Comparison of ENCODE assay signal across 17 mouse cellular contexts in the genomic region with DNA sequence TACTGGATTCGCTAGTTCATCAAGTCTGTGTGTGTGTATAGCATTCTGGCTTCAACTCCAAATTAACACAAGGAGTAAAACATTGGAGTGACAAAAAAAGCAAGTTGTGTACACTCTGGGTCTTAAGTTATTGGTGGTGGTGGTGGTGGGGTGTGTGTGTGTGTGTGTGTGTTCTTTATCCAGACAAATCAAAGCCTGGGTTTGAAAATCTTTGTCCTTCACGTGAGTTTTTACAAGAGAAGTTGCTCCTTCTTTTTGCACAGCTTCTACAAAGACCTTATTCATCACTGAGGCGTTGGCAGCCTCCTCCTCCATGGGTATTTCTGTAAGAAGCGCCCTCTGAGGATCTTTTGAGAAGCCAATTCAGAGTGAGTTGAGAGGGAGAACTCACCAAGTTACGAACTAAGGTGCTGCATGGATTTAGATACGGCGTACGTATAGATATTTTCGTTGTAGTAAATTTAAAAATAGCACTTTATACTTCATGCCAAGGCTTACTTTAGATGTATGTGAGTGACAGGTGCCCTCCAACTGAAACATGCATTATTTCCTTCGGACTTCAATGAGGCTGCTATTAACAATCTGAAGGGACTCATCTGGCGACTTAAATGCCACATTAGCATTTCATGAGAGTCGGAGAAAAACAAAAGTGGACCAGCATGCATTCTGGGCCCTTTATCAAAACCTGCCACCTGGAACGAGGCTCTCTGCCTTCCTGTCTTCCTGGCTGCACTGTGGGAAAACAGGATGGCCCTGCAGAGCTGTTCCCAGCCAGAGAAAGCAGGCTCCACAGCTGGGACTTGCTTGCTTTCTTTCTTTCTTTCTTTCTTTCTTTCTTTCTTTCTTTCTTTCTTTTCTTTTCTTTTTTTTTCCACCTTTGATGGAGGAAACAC. TPM values are rescaled to one million over a fixed set of nuclear protein-coding genes. Genes with fewer than 3 reads are reported as not detected.
DNase-seq lines count a peak whose midpoint lies in the region; ATAC-seq and TF ChIP-seq lines count a peak whose summit lies in the region.
"Had no signal": no experiment of that assay in that cellular context is flagged by ENCODE, and none has a peak within 500 bp of the region (broad histone marks: within the 10 kb centered on the region; RNA-seq: fewer than 3 reads in every experiment).

No protein-coding gene starts in this region.

- TF ChIP-seq CTCF in heart, adult 2 months (IDR thresholded peaks at IDR 0.05) = no peak

- H3K4me2 ChIP-seq in limb, embryonic 14.5 days (replicated peaks; ENCODE audit: low read depth, low read length, severe bottlenecking) = no peak overlapping the region
- 0 out of 2 replicates have a peak overlapping the region, but pooled peaks have one; percentile 6 for H3K4me2 ChIP-seq in hindbrain, embryonic 13.5 days
- H3K4me2 ChIP-seq in neural tube, embryonic 12.5 days (replicated peaks) = peak overlapping the region; percentile 22; the same call in 1 of the 2 replicates
- H3K4me2 ChIP-seq: embryonic facial prominence, embryonic 13.5 days; heart, embryonic 12.5 days; kidney, embryonic 15.5 days; limb, embryonic 12.5 days; lung, embryonic 14.5 days had no signal

- TF ChIP-seq EP300 in heart, adult 2 months (IDR thresholded peaks at IDR 0.05; ENCODE audit: insufficient read depth, low read depth, low read length) = no peak

- H3K9ac ChIP-seq in limb, embryonic 14.5 days (ENCODE audit: low read depth, low read length, severe bottlenecking) = 0 out of 2 replicates have a peak overlapping the region, but pooled peaks have one; percentile 21
- peak overlapping the region; percentile 43; the same call in 1 of the 2 replicates for H3K9ac ChIP-seq in hindbrain, embryonic 13.5 days
- H3K9ac ChIP-seq in neural tube, embryonic 12.5 days = no peak overlapping the region
- H3K9ac ChIP-seq in heart, adult 2 months (ENCODE audit: low read depth, low read length) = no peak overlapping the region
- H3K9ac ChIP-seq: embryonic facial prominence, embryonic 13.5 days; heart, embryonic 12.5 days; kidney, embryonic 15.5 days; limb, embryonic 12.5 days; lung, embryonic 14.5 days had no signal

- TF ChIP-seq POLR2A in limb, embryonic 14.5 days (IDR thresholded peaks at IDR 0.05; ENCODE audit: borderline replicate concordance, extremely low read depth, insufficient read depth, insufficient read length) = no peak
- TF ChIP-seq POLR2A in heart, adult 2 months (IDR thresholded peaks at IDR 0.05; ENCODE audit: insufficient read depth, low read depth, low read length) = no peak

- H3K36me3 ChIP-seq in limb, embryonic 14.5 days (ENCODE audit: control insufficient read depth, insufficient read depth, low read length) = no peaks in the 10 kb centered on the region
- H3K36me3 ChIP-seq in limb, embryonic 10.5 days = no peaks in the 10 kb centered on the region
- no peaks in the 10 kb centered on the region for H3K36me3 ChIP-seq in forebrain, embryonic 10.5 days (replicated peaks)
- H3K36me3 ChIP-seq in hindbrain, embryonic 13.5 days = no peaks in the 10 kb centered on the region
- no peaks in the 10 kb centered on the region for H3K36me3 ChIP-seq in neural tube, embryonic 12.5 days
- no peaks in the 10 kb centered on the region for H3K36me3 ChIP-seq in heart, adult 2 months (ENCODE audit: control insufficient read depth, insufficient read depth, low read length)
- H3K36me3 ChIP-seq: embryonic facial prominence, embryonic 13.5 days; heart, embryonic 12.5 days; kidney, embryonic 15.5 days; limb, embryonic 12.5 days had no signal

- no peaks in the 10 kb centered on the region for H3K27me3 ChIP-seq in limb, embryonic 14.5 days (ENCODE audit: control insufficient read depth, insufficient read depth, low read length)
- H3K27me3 ChIP-seq in limb, embryonic 10.5 days (ENCODE audit: low read depth, poor library complexity, severe bottlenecking) = no peaks in the 10 kb centered on the region
- no peaks in the 10 kb centered on the region for H3K27me3 ChIP-seq in forebrain, embryonic 10.5 days (ENCODE audit: poor library complexity, severe bottlenecking)
- H3K27me3 ChIP-seq in hindbrain, embryonic 13.5 days = no peaks in the 10 kb centered on the region
- H3K27me3 ChIP-seq in neural tube, embryonic 12.5 days (replicated peaks) = no peaks in the 10 kb centered on the region
- no peaks in the 10 kb centered on the region for H3K27me3 ChIP-seq in heart, adult 2 months (ENCODE audit: control insufficient read depth, insufficient read depth, low read length)
- H3K27me3 ChIP-seq: embryonic facial prominence, embryonic 13.5 days; heart, embryonic 12.5 days; kidney, embryonic 15.5 days; limb, embryonic 12.5 days had no signal

- intact Hi-C loops in heart, adult 2 months (cut with DNase I) = no loop called here

- H3K27ac ChIP-seq in limb, embryonic 14.5 days (replicated peaks; ENCODE audit: low read depth, low read length) = no peak overlapping the region
- no peak overlapping the region for H3K27ac ChIP-seq in limb, embryonic 10.5 days
- H3K27ac ChIP-seq in forebrain, embryonic 10.5 days = peak overlapping the region; percentile 41; the same call in 1 of the 2 replicates
- peak overlapping the region; percentile 78 for H3K27ac ChIP-seq in hindbrain, embryonic 13.5 days
- no peak overlapping the region for H3K27ac ChIP-seq in neural tube, embryonic 12.5 days
- no peak overlapping the region for H3K27ac ChIP-seq in heart, adult 2 months
- H3K27ac ChIP-seq: embryonic facial prominence, embryonic 13.5 days; kidney, embryonic 15.5 days; limb, embryonic 12.5 days had no signal

- H3K4me1 ChIP-seq in limb, embryonic 14.5 days (ENCODE audit: control insufficient read depth, insufficient read depth, low read length) = 0 out of 2 replicates have a peak, but pooled peaks cover 3% of the 10 kb centered on the region
- H3K4me1 ChIP-seq in limb, embryonic 10.5 days = no peaks in the 10 kb centered on the region
- peaks cover 13% of the 10 kb centered on the region for H3K4me1 ChIP-seq in forebrain, embryonic 10.5 days
- peaks cover 14% of the 10 kb centered on the region for H3K4me1 ChIP-seq in hindbrain, embryonic 13.5 days (replicated peaks)
- H3K4me1 ChIP-seq in neural tube, embryonic 12.5 days = peaks cover 11% of the 10 kb centered on the region
- no peaks in the 10 kb centered on the region for H3K4me1 ChIP-seq in heart, adult 2 months (ENCODE audit: control insufficient read depth, insufficient read depth, low read length)
- H3K4me1 ChIP-seq: embryonic facial prominence, embryonic 13.5 days; heart, embryonic 12.5 days; kidney, embryonic 15.5 days; limb, embryonic 12.5 days had no signal

- H3K4me3 ChIP-seq in limb, embryonic 14.5 days (replicated peaks; ENCODE audit: low read length) = no peak overlapping the region
- no peak overlapping the region for H3K4me3 ChIP-seq in limb, embryonic 10.5 days
- no peak overlapping the region for H3K4me3 ChIP-seq in forebrain, embryonic 10.5 days
- H3K4me3 ChIP-seq in hindbrain, embryonic 13.5 days = no peak overlapping the region
- H3K4me3 ChIP-seq in neural tube, embryonic 12.5 days = no peak overlapping the region
- H3K4me3 ChIP-seq in heart, adult 2 months = no peak overlapping the region
- H3K4me3 ChIP-seq: embryonic facial prominence, embryonic 13.5 days; heart, embryonic 12.5 days; kidney, embryonic 15.5 days; limb, embryonic 12.5 days had no signal

- ATAC-seq in limb, embryonic 14.5 days (ENCODE audit: low FRiP score, low read depth) = no peak
- 0 out of 2 replicates have a peak, but pooled peaks have one; percentile 24 for ATAC-seq in hindbrain, embryonic 13.5 days (ENCODE audit: low FRiP score)
- 0 out of 2 replicates have a peak, but pooled peaks have one; percentile 53 for ATAC-seq in neural tube, embryonic 12.5 days (ENCODE audit: low FRiP score, low read depth)

- no peaks in the 10 kb centered on the region for H3K9me3 ChIP-seq in limb, embryonic 14.5 days (ENCODE audit: control insufficient read depth, low read length)
- no peaks in the 10 kb centered on the region for H3K9me3 ChIP-seq in limb, embryonic 10.5 days (replicated peaks)
- no peaks in the 10 kb centered on the region for H3K9me3 ChIP-seq in forebrain, embryonic 10.5 days
- no peaks in the 10 kb centered on the region for H3K9me3 ChIP-seq in hindbrain, embryonic 13.5 days
- H3K9me3 ChIP-seq in neural tube, embryonic 12.5 days = no peaks in the 10 kb centered on the region
- H3K9me3 ChIP-seq: embryonic facial prominence, embryonic 13.5 days; heart, embryonic 12.5 days; kidney, embryonic 15.5 days; limb, embryonic 12.5 days had no signal

- no peaks in the 10 kb centered on the region for H3K79me2 ChIP-seq in heart, adult 2 months (replicated peaks; ENCODE audit: control insufficient read depth, insufficient read depth, low read length)

- WGBS in limb, embryonic 14.5 days = 63% methylated on average over 13 of the region's 13 CpGs
- 69% methylated on average over 13 of the region's 13 CpGs for WGBS in limb, embryonic 10.5 days
- WGBS in forebrain, embryonic 10.5 days = 54% methylated on average over 13 of the region's 13 CpGs
- WGBS in hindbrain, embryonic 13.5 days = 32% methylated on average over 13 of the region's 13 CpGs
- WGBS in neural tube, embryonic 12.5 days = 51% methylated on average over 13 of the region's 13 CpGs
- WGBS in heart, adult 2 months = 58% methylated on average over 13 of the region's 13 CpGs

- DNase-seq in limb, embryonic 14.5 days (ENCODE audit: low spot score) = no peak
- DNase-seq in limb, embryonic 10.5 days (ENCODE audit: low spot score) = no peak
- no peak for DNase-seq in forebrain, embryonic 10.5 days (ENCODE audit: extremely low spot score, low spot score)
- no peak for DNase-seq in adipocyte (ENCODE audit: low spot score)
- no peak for DNase-seq in heart, adult 2 months
- DNase-seq in cerebellum, adult 11 months = no peak
- DNase-seq: B cell, adult 2 months; layer of hippocampus, adult 9-11 months; lung, embryonic 14.5 days; right cerebral cortex, postnatal 25 days had no signal

RNA-seq across cellular contexts. Expression of gene Spats1, which starts 18.7 kb away (rescaled TPM):
- polyA plus RNA-seq in limb, embryonic 14.5 days (2012; rRNA removed) = 0.29 and 0.44 TPM in 2 replicates
- 0.39 and 0.62 TPM in 2 replicates for polyA plus RNA-seq in limb, embryonic 14.5 days (2014; fragmentation: Nextera tagmentation; extraction: Ambion mirVana)
- 0.33 and 1.1 TPM in 2 replicates for polyA plus RNA-seq in limb, embryonic 10.5 days (2016; fragmentation: Nextera tagmentation; extraction: Ambion mirVana)
- 0.48 and 0.50 TPM in 2 replicates for polyA plus RNA-seq in forebrain, embryonic 10.5 days (2016; fragmentation: Nextera tagmentation; extraction: Ambion mirVana)
- 2.0 and 2.1 TPM in 2 replicates for polyA plus RNA-seq in hindbrain, embryonic 13.5 days (2015; fragmentation: Nextera tagmentation; extraction: Ambion mirVana)
- polyA plus RNA-seq in neural tube, embryonic 12.5 days (2016; fragmentation: Nextera tagmentation; extraction: Ambion mirVana) = 1.2 and 1.3 TPM in 2 replicates
- total RNA-seq in heart, adult 2 months (2021) = under 1 TPM in 1 of 2 experiments, not detected in 1; 0.16 TPM
- polyA plus RNA-seq in heart, adult 2 months (2012; rRNA removed) = 0.38 TPM in 1 of 2 replicates, not detected in the other
- total RNA-seq: megakaryocyte progenitor cell, adult 5-6 weeks had no signal

RNA-seq across cellular contexts. Expression of gene Cdc5l, which starts 23.0 kb away (rescaled TPM):
- 27.1 and 38.0 TPM in 2 replicates for polyA plus RNA-seq in limb, embryonic 14.5 days (2012; rRNA removed)
- 62.5 and 71.4 TPM in 2 replicates for polyA plus RNA-seq in limb, embryonic 14.5 days (2014; fragmentation: Nextera tagmentation; extraction: Ambion mirVana)
- polyA plus RNA-seq in limb, embryonic 10.5 days (2016; fragmentation: Nextera tagmentation; extraction: Ambion mirVana) = 68.3 and 68.9 TPM in 2 replicates
- 70.3 and 72.1 TPM in 2 replicates for polyA plus RNA-seq in forebrain, embryonic 10.5 days (2016; fragmentation: Nextera tagmentation; extraction: Ambion mirVana)
- polyA plus RNA-seq in hindbrain, embryonic 13.5 days (2015; fragmentation: Nextera tagmentation; extraction: Ambion mirVana) = 67.9 and 68.7 TPM in 2 replicates
- polyA plus RNA-seq in neural tube, embryonic 12.5 days (2016; fragmentation: Nextera tagmentation; extraction: Ambion mirVana) = 68.1 and 71.8 TPM in 2 replicates
- 10 to 100 TPM; 39.4 to 40.5 TPM for total RNA-seq in heart, adult 2 months (2021)
- 7.3 and 14.3 TPM in 2 replicates for polyA plus RNA-seq in heart, adult 2 months (2012; rRNA removed)

RNA-seq across cellular contexts. Expression of gene Aars2, which starts 50.1 kb away (rescaled TPM):
- polyA plus RNA-seq in limb, embryonic 14.5 days (2012; rRNA removed) = 20.8 and 22.2 TPM in 2 replicates
- 13.0 and 15.4 TPM in 2 replicates for polyA plus RNA-seq in limb, embryonic 14.5 days (2014; fragmentation: Nextera tagmentation; extraction: Ambion mirVana)
- polyA plus RNA-seq in limb, embryonic 10.5 days (2016; fragmentation: Nextera tagmentation; extraction: Ambion mirVana) = 32.2 and 34.9 TPM in 2 replicates
- 33.9 and 35.1 TPM in 2 replicates for polyA plus RNA-seq in forebrain, embryonic 10.5 days (2016; fragmentation: Nextera tagmentation; extraction: Ambion mirVana)
- polyA plus RNA-seq in hindbrain, embryonic 13.5 days (2015; fragmentation: Nextera tagmentation; extraction: Ambion mirVana) = 17.4 and 19.1 TPM in 2 replicates
- 23.6 and 25.4 TPM in 2 replicates for polyA plus RNA-seq in neural tube, embryonic 12.5 days (2016; fragmentation: Nextera tagmentation; extraction: Ambion mirVana)
- 10 to 100 TPM; 17.2 to 18.4 TPM for total RNA-seq in heart, adult 2 months (2021)
- 17.6 and 18.2 TPM in 2 replicates for polyA plus RNA-seq in heart, adult 2 months (2012; rRNA removed)

Comparison
In these comparisons a context has a peak if more than half of its experiments do, and no peak if none do; other contexts are left out.
1. H3K27ac ChIP-seq: peak in forebrain, embryonic 10.5 days (single experiment) and hindbrain, embryonic 13.5 days (single experiment); none in limb, embryonic 14.5 days (single experiment), limb, embryonic 10.5 days (single experiment), neural tube, embryonic 12.5 days (single experiment) and heart, adult 2 months (single experiment).
2. H3K9ac ChIP-seq: peak in limb, embryonic 14.5 days (single experiment) and hindbrain, embryonic 13.5 days (single experiment); none in neural tube, embryonic 12.5 days (single experiment) and heart, adult 2 months (single experiment).